Mouse (Mus musculus): ENCODE measurements at regions not wholly inside any gene's neighbourhood (a gene's known extent, or its start where the extent isn't known, plus 50 kb on each side); places are given as distances from the start of the nearest gene placed in this dataset.
"Not testable (repeated sequence)": the region's sequence is repeated elsewhere in the genome, so short reads cannot be mapped to it uniquely, and the experiment has no call there.

- not testable (repeated sequence) for DNase-seq (ENCODE audit: low spot score in 2 of 2)
Measured at GRCm38 (mm10) chr15:19242962-19243361, 424.2 kb downstream of the Cdh10 start.

GRCm38 (mm10) chr15:19247489-19247888, 428.7 kb downstream of the Cdh10 start:
- no peak for DNase-seq (ENCODE audit: low spot score in 2 of 2)

DNA sequence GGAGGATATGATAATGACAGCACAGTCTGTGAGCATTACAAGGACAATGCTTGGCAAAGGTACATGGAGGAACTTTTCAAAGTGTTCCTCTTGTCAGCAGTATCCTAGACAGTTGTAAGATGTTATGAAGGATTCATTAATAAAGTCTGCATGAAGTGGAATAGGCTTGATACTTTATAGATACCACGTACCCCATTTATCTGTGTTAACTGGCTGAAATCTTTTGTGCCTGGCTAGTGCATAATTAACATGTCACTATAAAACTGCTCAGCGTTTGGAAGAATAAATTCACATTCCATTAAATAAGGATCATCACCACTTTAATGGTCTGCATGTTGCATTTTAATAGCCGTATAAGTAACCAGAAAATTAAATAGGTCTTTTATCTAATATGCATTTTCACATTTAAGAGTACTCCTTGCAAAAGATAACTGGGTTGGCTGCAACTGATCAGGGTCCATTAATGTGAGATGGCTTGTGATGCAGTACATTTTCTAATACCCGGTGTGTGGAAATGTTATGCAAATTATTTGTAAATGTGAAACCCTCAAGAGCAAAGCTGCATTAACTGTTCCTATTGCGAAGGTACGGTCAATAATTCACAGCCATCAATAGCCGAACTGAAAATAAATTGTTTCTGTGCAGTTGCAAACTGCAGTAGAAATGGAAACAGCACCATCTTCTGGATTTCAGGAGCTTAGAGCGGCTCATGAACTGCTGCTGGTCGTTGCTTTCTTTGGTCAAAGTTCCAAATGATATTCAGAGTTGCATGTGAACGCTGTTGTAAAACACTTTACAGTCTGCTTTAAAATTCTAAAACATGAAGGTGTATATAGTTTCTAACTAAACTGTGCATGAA, 457.4 kb downstream of the Cdh10 start:
- DNase-seq (ENCODE audit: low spot score in 2 of 2) = peak in 1 of 2 experiments; percentile 12

DNA sequence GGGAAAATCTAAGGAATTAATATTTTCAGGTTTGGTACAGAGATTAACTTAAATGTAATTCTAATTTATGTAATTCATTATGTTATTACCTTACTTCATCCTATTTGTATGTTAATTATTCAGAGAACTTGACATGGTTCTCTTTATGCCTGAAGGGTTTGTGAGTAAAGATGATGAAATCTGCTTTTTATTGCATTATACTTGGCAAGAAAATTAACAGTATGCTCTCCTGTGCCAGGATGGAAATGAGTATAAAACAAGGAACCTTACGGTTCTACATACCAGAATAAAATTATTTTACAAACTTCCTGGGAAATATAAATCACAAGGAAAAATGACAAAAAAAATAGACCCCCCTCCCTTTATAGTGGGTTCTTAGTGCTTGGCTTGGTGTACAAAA, 497.6 kb downstream of the Cdh10 start:
- no peak for DNase-seq (ENCODE audit: low spot score in 2 of 2)

GRCm38 (mm10) chr15:19356322-19356721, 537.6 kb downstream of the Cdh10 start:
- DNase-seq (ENCODE audit: low spot score in 2 of 2) = no peak

- peak; percentile 10 to 23 for DNase-seq (ENCODE audit: low spot score in 2 of 2)
Measured at GRCm38 (mm10) chr15:19360650-19361049, 541.9 kb downstream of the Cdh10 start.

GRCm38 (mm10) chr15:19389951-19390350, 571.2 kb downstream of the Cdh10 start:
- no peak for DNase-seq (ENCODE audit: low spot score in 2 of 2)

GRCm38 (mm10) chr15:19391250-19391982, 572.7 kb downstream of the Cdh10 start:
- no peak for DNase-seq (ENCODE audit: low spot score in 2 of 2)

GRCm38 (mm10) chr15:19395681-19396080, 576.9 kb downstream of the Cdh10 start:
- DNase-seq (ENCODE audit: low spot score in 2 of 2) = no peak
